Mouse (Mus musculus): ENCODE results near the gene Dexi.

DNA sequence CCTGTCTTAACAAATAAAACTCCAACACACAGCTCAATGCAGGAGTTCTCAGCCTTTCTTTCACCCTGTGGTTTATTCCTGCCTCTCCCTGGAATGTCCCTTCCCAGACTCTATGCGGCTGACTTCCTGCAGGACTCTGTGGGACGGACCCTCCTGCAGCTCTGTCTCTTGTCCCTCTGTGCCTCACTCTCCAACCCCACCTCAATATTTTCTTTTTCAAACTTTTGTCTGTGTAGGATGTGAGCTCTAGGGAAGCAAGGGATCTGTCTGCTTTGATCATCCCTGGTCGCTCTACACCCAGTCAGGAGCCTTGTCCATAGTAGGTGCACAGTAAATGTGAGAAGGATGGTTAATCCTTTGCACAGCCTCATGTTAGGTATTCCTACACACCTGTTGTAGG, 14.5 kb downstream of the Dexi start:
- no peak for TF ChIP-seq GATA1 (IDR thresholded peaks at IDR 0.05; ENCODE audit: low read length)
- no peak for TF ChIP-seq TAL1 (IDR thresholded peaks at IDR 0.05; ENCODE audit: low read length)
